Mouse (Mus musculus) heart, adult 2 months (tissue): Measurements from ENCODE around the gene Ano2.

ENCODE experiments used
- EP300 ChIP-seq: fragments of 200-500 bp; IDR thresholded peaks from 2 replicates; pipeline ENCODE4 v1.6.1; 2011; ENCODE audit warnings: low read depth, low read length, control low read depth; ENCODE audit not compliant: insufficient read depth
- POLR2A ChIP-seq: fragments of 200-500 bp; IDR thresholded peaks from 2 replicates; pipeline ENCODE4 v1.6.1; 2011; ENCODE audit warnings: mild to moderate bottlenecking, low read depth, low read length, control low read depth; ENCODE audit not compliant: insufficient read depth

DNA sequence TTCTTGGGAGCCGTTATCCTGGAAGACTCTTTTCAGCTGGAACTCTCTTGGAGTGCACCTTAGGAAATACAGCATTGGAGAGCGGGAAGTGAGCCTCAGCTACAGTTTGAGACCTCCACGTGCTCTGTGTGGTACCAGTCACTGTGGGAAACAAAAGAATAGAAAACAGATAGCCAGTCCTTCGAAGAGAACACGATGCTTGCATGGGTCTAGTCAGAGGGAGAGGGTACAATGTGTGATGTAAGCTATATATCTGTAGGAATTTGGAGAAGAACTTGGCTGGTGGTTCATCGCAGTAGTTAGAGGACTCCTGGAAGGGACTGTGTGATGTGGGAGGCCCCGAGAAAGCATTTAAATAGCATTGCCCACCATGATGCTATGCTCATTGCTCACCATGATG, 189.1 kb downstream of the Ano2 start:
- no peak for TF ChIP-seq EP300
- no peak for TF ChIP-seq POLR2A
